Mouse (Mus musculus): ENCODE results near the gene Tmem11. TPM values are rescaled to one million over a fixed set of nuclear protein-coding genes. Genes with fewer than 3 reads are reported as not detected.

Tmem11 gene
- 10 to 100 TPM; 47.4 to 52.3 TPM for polyA plus RNA-seq (2012; fragmentation: generic; extraction: Trizol)

GRCm38 (mm10) chr11:60878675-60879294 lies at the start of gene Tmem11:
Gene Tmem11, minus strand, starts transcription at chr11:60879272.

GRCm38 (mm10) chr11:60914491-60914890 lies 35.4 kb upstream of the Tmem11 start, which contains the start of gene Natd1:
Gene Natd1, minus strand, starts transcription at chr11:60914750.

GRCm38 (mm10) chr11:60830433-60831052 lies 48.5 kb downstream of the Tmem11 start, which contains the start of gene Dhrs7b:
Gene Dhrs7b, plus strand, starts transcription at chr11:60830631.

Other genes starting within 250 kb of the Tmem11 start
- gene Llgl1, start 179.5 kb downstream of the Tmem11 start, polyA plus RNA-seq (2012; fragmentation: generic; extraction: Trizol) = 10 to 100 TPM; 17.3 to 50.5 TPM
- 100 to 1,000 TPM; 211 to 261 TPM for gene Flii, start 152.0 kb downstream of the Tmem11 start, polyA plus RNA-seq (2012; fragmentation: generic; extraction: Trizol)
- 10 to 100 TPM in 1 of 2 experiments, 1 to 10 TPM in 1; 8.7 to 17.1 TPM for gene Mief2, start 150.9 kb downstream of the Tmem11 start, polyA plus RNA-seq (2012; fragmentation: generic; extraction: Trizol)
- 1 to 10 TPM; 3.2 to 6.6 TPM for gene Top3a, start 101.9 kb downstream of the Tmem11 start, polyA plus RNA-seq (2012; fragmentation: generic; extraction: Trizol)
- 1 to 10 TPM; 1.1 to 5.6 TPM for gene Smcr8, start 101.7 kb downstream of the Tmem11 start, polyA plus RNA-seq (2012; fragmentation: generic; extraction: Trizol)
- 10 to 100 TPM in 1 of 2 experiments, 1 to 10 TPM in 1; 5.5 to 31.4 TPM for gene Shmt1, start 67.6 kb downstream of the Tmem11 start, polyA plus RNA-seq (2012; fragmentation: generic; extraction: Trizol)
- 10 to 100 TPM; 47.5 to 50.5 TPM for gene Dhrs7b, start 48.6 kb downstream of the Tmem11 start, polyA plus RNA-seq (2012; fragmentation: generic; extraction: Trizol)
- gene Natd1, start 35.5 kb upstream of the Tmem11 start, polyA plus RNA-seq (2012; fragmentation: generic; extraction: Trizol) = 10 to 100 TPM in 1 of 2 experiments, 1 to 10 TPM in 1; 3.7 to 30.6 TPM
- 100 to 1,000 TPM in 1 of 2 experiments, 10 to 100 TPM in 1; 95.4 to 113 TPM for gene Map2k3, start 52.8 kb upstream of the Tmem11 start, polyA plus RNA-seq (2012; fragmentation: generic; extraction: Trizol)
- gene Kcnj12, start 143.3 kb upstream of the Tmem11 start, polyA plus RNA-seq (2012; fragmentation: generic; extraction: Trizol) = under 1 TPM; 0.06 to 0.07 TPM
- not detected for gene Tnfrsf13b, start 247.5 kb upstream of the Tmem11 start, polyA plus RNA-seq (2012; fragmentation: generic; extraction: Trizol)